Mouse (Mus musculus) G1E (cell line): Measurements from ENCODE around the gene Egln2.

Experiments
- CTCF ChIP-seq: IDR thresholded peaks from 2 replicates; pipeline ENCODE4 v1.5.1; 2012; ENCODE audit warnings: low read depth, low read length, inconsistent platforms, mixed read lengths
- GATA1 ChIP-seq: IDR thresholded peaks from 2 replicates; pipeline ENCODE4 v1.6.1; 2012; ENCODE audit warnings: borderline replicate concordance, low read length, inconsistent platforms, mixed read lengths
- POLR2AphosphoS5 ChIP-seq: IDR thresholded peaks from 2 replicates; pipeline ENCODE4 v1.6.1; 2012; ENCODE audit warnings: low read depth, low read length, inconsistent platforms; ENCODE audit not compliant: insufficient replicate concordance
- TAL1 ChIP-seq: conservative IDR thresholded peaks from 2 replicates; pipeline ENCODE4 v1.6.1; 2012; ENCODE audit warnings: low read depth, low read length, inconsistent platforms, mixed read lengths

GRCm38 (mm10) chr7:27130521-27131370 lies 35.9 kb downstream of the Egln2 start:
- TF ChIP-seq CTCF = no peak
- TF ChIP-seq GATA1 = no peak
- TF ChIP-seq TAL1 = no peak
- TF ChIP-seq POLR2AphosphoS5 = no peak
